Mouse (Mus musculus): Measurements from ENCODE around the gene BC025446.

- TF ChIP-seq POLR2AphosphoS2 (IDR thresholded peaks at IDR 0.05; ENCODE audit: low read length) (no peak), E2F4 (IDR thresholded peaks at IDR 0.05; ENCODE audit: borderline replicate concordance, low read depth, low read length) (no peak), ZKSCAN1 (IDR thresholded peaks at IDR 0.05; ENCODE audit: low read depth, low read length) (no peak), POLR2A (IDR thresholded peaks at IDR 0.05; ENCODE audit: control insufficient read depth in 1 of 2, insufficient read depth in 1 of 2, low read depth in 1 of 2, low read length in 2 of 2, poor library complexity in 1 of 2) (no peak), USF1 (IDR thresholded peaks at IDR 0.05; ENCODE audit: low read depth, low read length) (no peak), UBTF (IDR thresholded peaks at IDR 0.05; ENCODE audit: borderline replicate concordance, insufficient read depth, low read depth, low read length) (no peak), MAZ (IDR thresholded peaks at IDR 0.05; ENCODE audit: low read depth, low read length) (no peak), NRF1 (IDR thresholded peaks at IDR 0.05; ENCODE audit: insufficient read depth, low read depth, low read length, poor library complexity, severe bottlenecking) (no peak), CTCF (IDR thresholded peaks at IDR 0.05 in 2 of 3, conservative IDR thresholded peaks at IDR 0.05 in 1 of 3; ENCODE audit: control insufficient read depth in 1 of 3, insufficient read depth in 1 of 3, low read depth in 2 of 3, low read length in 3 of 3, poor library complexity in 1 of 3, severe bottlenecking in 1 of 3) (no peak), MAX (IDR thresholded peaks at IDR 0.05; ENCODE audit: low read length) (no peak)
Measured at GRCm38 (mm10) chr15:75266626-75267025, 50.5 kb downstream of the BC025446 start.
